Mouse (Mus musculus) monocyte, adult 5-6 weeks (primary cell): Measurements from ENCODE around the gene Eif4g3. TPM values are rescaled to one million over a fixed set of nuclear protein-coding genes. Genes with fewer than 3 reads are reported as not detected.

ENCODE experiments used
- ATAC-seq: fragments of 153-309, 156-312 bp; replicated peaks from 2 replicates; pipeline ENCODE4 v1.8.0; 2017; ENCODE audit warnings: mild to moderate bottlenecking; ENCODE audit not compliant: low TSS enrichment, insufficient number of reproducible peaks, severe bottlenecking, poor library complexity, low FRiP score
- total RNA-seq: library from RNA; stranded (forward); fragments of 200-1000, 200-491, 200-594 nt; gene quantifications from 3 replicates; pipeline ENCODE4 v1.2.3, GENCODE M21; 2017

Eif4g3 gene
- total RNA-seq, 1 experiment from 2014 or later = 94.4 TPM

DNA sequence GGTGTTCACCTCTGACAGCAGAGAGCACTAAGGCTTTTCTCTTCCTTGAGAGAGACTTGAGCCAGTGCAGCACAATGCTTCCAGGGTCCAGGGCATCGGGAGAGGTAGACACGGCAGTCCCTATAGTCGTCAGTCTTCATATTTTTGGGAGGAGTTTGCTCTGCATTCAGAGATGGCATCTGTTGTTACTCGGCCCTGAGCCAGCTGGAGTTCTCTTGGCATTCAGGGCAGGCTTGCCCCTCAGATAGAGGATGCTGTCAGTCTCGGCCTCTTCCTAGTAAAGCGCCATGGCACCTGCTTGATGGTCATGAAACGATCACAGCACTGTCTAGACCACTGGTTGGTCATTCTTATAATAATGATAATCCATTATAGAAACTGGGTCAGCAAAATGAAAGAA, 131.2 kb downstream of the Eif4g3 start:
- ATAC-seq = no peak

DNA sequence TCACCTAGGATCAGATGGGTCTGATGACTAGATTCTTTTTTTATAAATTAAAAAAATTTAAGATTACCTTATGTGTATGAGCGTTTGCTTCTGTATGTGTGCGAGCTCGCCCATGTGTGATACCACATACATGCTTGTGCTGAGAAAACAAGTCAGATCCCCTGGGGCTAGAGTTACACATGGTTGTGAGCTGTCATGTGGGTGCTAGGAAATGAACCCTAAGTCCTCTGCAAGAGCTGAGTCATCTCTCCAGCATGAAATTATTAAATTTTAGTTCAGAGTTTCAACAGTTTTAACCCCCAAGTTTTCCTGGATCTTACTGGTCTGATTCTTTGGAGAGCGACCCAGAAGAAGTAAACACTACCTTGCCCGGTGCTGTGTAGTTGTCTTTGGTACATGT, 134.5 kb downstream of the Eif4g3 start:
- ATAC-seq = no peak

DNA sequence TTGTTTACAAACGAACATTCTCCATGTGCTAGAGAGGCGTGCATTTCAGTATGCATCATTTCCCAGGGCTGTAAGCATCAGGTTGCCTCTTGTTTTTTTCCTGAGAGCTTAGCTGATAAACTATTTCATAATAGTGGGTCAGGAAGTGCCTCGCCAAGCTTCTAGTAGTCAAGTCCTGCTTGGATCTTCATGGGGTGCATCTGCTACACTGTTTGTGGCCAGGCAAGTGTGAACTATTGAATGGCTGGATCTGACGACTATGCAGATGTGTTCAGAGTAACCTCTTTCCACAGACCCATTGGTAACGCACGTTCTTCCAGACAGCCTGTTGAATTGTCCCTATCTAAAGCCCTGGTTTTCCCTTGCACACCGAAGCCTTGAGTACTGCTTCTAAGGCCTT, 135.0 kb downstream of the Eif4g3 start:
- ATAC-seq = no peak

DNA sequence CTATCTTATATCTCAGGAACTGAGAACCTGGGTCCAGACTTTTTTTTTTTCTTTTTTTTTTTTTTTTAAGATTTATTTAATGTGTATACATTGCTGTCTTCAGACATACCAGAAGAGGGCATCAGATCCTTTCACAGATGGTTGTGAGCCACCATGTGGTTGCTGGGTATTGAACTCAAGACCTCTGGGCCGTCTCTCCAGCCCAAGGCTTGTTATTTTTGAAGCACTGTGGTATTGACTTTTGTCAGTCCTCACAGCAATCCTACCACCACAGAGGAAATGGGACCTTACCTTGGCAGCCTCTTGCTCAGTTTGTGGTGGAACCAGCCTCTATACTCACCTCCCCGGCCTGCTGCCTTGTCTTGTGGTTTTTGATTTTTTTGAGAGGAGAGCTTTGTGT, 137.3 kb downstream of the Eif4g3 start:
- ATAC-seq = no peak

DNA sequence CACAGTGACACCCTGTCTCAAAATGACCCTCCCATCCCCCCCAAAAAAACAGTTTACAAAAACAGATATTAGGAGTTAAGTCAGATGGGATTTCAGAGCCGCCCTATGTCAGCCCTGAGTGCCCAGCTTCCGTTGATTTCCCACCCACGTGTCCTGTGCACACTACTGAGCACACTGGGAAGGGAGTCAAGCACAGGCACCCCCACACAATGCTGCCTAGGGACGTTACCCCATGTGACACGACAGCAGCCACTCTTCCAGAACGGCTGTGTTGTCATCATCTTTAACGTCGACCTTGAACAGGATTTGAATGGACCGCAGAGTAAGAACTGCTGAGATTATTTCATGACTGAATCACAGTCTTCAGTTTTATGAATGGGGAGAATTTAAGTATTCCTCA, 138.4 kb downstream of the Eif4g3 start:
- ATAC-seq = no peak

DNA sequence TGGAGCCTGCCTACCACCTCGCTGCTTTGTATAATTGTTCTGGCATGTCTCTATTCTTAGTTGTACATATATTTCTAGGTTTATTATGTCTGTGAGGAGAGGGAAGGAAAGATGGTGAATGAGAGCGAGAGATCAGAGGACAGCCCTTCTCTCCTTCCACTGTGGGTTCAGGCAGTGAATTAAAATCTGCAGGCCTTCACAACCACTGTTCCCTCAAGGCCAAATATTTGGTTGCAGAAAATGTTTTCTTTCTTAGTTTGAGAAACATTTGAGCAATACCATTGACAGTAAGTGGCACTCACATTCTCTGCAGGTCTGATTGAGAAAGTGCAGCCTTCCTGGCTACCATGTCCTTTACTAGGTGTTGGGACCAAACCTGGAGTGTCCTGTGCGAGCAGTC, 138.9 kb downstream of the Eif4g3 start:
- no peak for ATAC-seq

DNA sequence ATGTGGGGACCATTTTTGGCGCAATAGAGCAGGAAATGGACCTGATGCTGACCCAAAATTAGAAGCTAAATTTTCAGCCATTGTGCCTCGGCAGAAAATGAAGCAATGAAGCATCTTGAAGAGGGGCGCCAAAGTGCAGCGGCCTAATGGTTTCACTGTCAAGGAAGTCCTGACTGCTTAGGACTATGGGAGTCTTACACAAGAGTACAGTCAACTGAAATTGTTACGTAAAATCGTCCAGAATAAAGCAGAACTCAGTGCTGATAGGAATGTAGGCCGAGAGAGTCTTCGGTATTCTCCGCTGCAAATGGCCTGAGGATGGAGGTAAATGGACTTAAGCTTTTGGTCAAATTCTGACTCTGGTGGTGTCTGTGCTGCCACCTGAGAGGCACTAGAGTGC, 140.5 kb downstream of the Eif4g3 start:
- ATAC-seq = peak; percentile 66; the same call in 1 of the 2 replicates

DNA sequence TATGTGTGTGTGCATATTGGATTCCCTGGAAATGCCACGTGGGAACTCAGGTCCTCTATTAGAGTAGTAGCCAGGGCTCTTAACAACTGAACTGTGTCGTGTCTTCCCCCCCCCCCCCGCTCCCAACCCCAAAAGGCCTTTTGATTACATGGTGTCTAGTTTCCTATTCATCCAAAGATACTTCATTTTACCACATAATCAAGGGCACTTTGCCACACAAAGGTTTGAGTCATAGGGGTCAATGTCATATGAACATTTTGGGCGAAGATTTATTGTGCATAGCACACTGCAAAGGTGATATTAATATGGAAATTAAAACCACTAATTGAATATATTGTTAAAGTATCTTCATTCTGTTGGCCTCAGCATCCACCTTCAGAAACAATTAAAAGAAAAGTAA, 144.5 kb downstream of the Eif4g3 start:
- no peak for ATAC-seq

DNA sequence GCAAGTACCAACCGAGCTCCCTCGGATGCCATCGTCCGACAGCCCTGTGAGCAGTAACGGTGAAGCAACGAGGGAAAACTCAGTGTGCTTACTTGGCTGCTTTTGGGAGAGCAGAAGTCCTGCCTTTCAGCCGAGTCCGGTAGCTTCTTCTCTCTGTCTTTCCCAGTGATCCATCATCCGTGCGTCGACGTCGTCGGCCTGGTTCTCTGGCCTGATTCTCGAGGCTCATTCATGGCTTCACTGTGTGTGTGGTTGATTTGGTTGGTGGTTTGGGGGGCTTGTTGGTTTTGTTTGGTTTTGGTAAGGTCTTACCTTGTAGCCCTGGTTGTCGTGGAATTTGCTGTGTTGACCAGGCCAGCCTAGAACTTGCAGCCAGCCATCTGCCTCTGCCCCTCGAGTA, 145.0 kb downstream of the Eif4g3 start:
- ATAC-seq = no peak

DNA sequence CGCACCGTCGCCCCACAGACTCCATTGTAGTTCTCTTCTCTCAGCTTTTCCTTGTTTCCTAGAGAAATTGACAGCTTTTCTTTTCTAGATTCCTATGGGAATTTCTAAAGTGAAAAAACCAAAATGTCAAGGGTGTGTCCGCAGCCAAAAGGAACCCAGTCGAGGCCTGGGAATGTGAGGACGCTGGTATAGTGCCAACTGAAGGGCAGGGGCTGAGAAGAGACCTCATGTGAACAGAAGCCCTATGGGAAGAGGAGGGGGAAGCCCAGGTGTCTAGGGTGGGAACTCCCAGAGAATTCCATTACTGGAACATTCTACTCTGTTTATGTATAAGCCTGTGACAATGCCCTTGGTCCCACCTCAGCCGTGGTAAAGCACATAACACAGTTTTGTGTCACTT, 145.4 kb downstream of the Eif4g3 start:
- ATAC-seq = no peak

DNA sequence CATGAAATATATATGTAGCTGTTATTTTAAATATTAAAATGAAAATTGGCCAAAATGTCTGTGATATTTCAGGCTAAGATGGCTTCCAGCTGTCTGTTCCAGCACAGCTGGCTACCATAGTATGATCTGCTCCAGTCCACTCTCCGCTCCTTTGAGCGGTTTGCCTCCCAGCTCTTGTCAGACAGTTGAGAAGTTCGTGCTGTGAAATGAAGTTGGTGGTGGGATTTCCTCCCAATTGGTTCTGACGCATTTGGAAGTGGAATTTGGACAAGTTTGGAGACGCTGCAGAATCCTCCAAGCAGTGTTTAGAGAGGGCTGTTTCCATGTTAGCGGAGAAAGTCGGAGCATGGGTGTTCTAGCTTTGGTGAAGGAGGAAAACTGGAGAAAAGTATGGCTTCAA, 148.5 kb downstream of the Eif4g3 start:
- no peak for ATAC-seq

DNA sequence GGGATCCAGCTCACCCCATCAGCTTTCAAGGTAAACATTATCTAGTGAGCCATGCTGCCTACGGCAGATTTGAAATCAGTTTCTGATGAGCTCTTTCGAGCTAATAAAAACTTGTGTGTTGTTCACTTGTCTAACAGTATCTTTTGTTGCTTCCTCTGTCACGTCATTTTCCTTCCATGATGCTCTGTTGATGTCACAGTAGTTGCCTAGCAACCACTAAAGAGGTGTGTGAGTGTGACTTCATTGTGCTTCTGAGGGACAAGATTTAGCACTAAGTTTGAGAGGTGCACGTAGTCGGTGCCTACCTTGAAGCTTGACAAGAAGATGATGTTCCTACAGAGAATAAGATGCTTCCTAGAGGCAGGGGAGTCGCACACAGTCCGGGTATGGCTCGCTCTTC, 154.4 kb downstream of the Eif4g3 start:
- ATAC-seq = no peak

DNA sequence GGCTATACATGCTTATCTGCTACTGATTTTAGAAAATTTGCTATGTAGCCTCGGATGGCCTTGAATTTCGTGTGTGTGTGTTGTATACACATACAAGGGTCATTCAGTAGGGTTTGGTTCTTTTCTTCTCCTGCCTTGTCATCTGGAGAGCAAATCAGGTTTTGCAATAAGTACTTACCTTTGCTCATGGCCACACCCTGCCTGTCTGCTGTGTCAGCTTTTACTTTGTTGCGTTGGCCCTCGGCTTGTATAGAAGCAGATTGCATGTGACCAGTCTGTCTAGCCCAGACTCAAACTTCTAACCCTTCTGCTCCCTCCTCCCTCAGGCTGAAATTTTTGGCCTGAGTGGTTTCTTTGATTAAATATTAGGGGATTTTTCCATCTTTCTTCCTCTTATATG, 157.2 kb downstream of the Eif4g3 start:
- ATAC-seq = no peak

DNA sequence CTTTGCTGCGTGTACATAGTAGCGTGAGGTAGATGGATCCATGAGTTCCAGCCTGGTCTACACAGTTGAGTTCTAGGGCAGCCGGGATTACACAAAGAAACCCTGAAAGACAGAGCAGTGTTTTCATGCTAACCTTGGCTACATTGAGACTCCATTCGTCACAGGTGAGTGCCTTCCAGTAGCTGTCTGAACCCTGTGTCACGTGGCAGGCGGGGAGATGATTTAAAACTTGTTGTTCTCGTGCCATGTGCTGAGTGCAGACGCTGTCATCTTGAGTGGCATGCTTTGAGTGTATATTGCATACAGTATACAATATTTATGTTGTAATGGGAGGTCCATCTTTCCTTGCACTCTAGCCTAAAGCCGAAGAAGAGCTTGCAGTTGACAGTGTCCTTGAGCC, 158.4 kb downstream of the Eif4g3 start:
- ATAC-seq = no peak

DNA sequence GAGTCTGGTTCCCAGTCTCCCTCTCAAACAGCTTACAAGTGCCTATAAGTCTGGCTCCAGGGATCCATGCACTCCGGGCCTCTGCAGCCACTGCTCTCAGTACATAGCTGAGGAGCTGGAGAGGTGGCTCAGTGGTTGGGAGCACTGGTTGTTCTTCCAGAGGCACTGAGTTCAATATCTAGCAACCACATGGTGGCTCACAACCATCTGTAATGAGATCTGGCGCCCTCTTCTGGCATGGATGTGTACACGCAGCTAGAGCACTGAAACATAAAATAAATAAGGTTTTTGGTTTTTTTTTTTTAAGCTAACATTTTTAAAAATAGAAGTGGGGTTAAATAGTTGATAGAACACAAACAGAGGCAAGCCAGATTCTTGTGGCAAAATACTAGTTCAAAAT, 161.2 kb downstream of the Eif4g3 start:
- ATAC-seq = no peak

DNA sequence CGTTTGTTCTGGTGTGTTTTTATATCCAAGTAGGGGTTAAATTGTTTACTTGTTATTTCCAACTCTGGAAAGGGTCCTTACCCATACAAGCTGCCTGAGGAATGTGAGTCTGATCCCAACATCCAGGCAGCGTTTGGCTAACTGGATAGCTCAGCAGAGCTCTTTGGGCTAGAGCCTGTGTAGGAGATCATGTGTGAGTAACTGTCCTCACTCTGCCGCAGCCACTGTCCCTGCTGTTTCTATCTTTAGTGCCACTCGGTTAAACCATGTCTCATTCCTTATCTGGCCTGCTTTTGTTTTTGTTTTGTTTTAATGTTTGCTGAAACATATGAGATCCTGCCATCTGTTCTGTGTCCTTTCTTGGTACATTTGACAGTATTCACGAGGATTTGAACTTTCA, 168.1 kb downstream of the Eif4g3 start:
- no peak for ATAC-seq

DNA sequence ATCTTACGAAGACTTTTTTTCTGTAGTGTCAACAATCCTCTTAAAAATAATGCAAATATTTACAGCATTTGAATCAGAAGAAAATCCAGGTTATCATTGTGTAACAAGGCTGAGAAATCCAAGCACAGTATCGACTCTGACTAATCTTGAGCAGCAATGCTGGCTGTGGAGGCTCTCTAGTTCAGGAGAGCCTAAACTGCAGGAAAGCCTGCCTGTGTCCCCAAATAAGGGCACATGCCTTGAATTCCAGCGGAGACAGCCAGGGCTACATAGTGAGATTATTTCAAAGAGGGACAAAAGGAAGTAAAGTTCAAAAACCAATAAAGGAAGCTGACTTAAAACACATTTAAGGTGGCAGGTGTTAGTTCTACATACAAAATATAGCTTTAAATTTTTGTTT, 168.7 kb downstream of the Eif4g3 start:
- ATAC-seq = no peak

DNA sequence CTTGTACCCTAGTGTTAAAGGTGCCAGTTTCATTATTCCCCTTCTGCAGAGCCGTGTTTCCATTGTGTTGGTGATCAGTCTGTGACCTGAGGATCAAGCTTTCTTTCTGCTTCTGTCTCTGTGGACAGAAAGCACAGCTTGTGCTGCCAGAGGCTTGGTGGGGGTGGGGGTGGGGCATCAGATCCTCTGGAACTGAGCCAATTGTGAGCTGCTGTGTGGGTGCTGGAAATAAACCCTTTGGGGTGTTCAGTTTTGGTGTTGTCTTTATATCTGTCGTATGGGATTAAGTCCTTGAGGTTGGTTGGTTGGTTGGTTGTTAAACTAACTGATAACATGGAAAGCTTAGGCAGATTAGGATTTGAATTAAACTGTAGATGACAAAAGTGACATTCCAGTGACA, 171.0 kb downstream of the Eif4g3 start:
- ATAC-seq = no peak

DNA sequence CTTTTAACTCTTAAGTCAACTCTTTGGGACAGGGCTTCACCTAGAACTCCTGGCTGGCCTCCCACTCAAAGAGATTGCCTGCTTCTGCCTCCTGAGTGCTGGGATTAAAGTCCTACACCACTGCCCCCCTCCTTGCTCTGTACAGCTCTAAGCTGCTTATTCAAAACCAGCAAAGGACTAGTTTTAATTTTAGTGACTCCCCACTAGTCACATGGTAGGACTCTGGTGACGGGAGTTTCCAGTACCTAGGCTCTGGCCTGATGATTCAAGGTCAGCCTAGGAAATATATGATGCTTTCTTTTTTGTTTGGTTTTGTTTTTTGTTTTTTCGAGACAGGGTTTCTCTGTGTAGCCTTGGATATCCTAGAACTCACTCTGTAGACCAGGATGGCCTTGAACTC, 172.0 kb downstream of the Eif4g3 start:
- ATAC-seq = no peak

DNA sequence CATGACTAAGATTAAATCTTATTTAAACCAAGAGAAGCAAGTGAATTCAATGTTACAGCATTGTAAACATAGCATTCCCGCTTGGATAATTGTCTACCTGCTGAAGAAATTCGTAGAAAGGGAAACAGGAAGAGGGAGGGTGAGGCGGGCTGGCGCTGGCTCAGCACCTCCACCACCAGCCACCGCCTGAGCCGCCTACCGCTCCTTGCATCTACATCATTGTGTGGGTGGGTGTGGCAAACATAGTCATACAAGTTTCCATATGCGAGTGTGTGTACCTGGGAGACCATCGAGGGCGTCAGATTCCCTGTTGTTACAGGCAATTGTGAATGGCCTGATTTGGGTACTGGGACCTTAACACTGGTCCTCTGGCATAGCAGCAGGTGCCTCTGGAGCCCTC, 173.7 kb downstream of the Eif4g3 start:
- no peak for ATAC-seq

DNA sequence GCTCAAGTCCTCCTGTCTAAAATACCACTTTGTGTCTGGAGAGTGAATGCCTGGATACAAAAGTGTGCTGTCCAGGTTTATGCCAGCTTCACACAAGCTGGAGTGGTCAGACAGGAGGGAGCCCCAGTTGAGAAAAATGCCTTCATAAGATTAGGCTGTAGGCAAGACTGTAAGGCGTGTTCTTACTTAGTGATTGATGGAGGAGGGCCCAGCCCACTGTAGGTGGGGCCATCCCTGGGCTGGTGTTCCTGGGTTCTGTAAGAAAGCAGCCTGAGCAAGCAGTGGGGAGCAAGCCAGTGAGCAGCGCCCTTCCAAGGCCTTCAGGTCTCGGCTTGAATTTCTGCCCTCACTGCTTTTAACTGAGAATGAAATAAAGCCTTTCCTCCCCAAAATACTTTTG, 175.3 kb downstream of the Eif4g3 start:
- no peak for ATAC-seq

DNA sequence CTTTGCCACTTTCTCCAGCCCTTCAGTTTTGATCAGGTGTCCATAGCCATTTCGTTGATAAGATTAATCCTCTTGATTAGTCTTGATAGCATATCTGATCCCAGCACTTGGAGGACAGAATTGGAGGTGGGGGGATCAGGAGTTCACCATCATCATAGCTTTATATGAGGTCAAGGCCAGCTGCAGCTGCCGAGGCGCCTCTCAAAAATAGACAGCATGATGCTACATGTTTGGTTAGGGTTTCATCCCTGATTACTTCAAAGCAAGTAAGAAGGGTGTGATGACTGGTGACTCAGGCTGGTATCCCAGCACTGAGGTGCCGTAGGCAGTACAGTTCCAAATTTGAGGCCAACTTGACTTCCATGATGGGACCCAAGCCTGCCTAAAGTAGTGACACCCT, 176.6 kb downstream of the Eif4g3 start:
- ATAC-seq = no peak
